Mouse (Mus musculus) hindbrain, embryonic 16.5 days (tissue): ENCODE results near the gene Tbx21. TPM values are rescaled to one million over a fixed set of nuclear protein-coding genes. Genes with fewer than 3 reads are reported as not detected.

Experiments
- ATAC-seq: fragments of 200-750 bp; cut with Nextera tagmentation; 2 replicates; pipeline ENCODE4 v1.8.0; 2017; ENCODE audit warnings: moderate TSS enrichment, moderate library complexity
- H3K27ac ChIP-seq: fragments of 300-500 bp; sonication (generic); 2 replicates; pipeline ENCODE4 v1.5.1; 2014; ENCODE audit warnings: low read depth, mild to moderate bottlenecking, control low read depth, low read length, moderate library complexity
- H3K27me3 ChIP-seq: fragments of 300-500 bp; sonication (generic); replicated peaks from 2 replicates; pipeline ENCODE4 v1.6.1; 2014; ENCODE audit warnings: low read length; ENCODE audit not compliant: control insufficient read depth, insufficient read depth
- H3K36me3 ChIP-seq: fragments of 300-500 bp; sonication (generic); 2 replicates; pipeline ENCODE4 v1.6.1; 2014; ENCODE audit warnings: mild to moderate bottlenecking, low read length, moderate library complexity, mixed read lengths; ENCODE audit not compliant: control insufficient read depth, insufficient read depth
- H3K4me1 ChIP-seq: fragments of 300-500 bp; sonication (generic); 2 replicates; pipeline ENCODE4 v1.6.1; 2014; ENCODE audit warnings: low read depth, low read length; ENCODE audit not compliant: control insufficient read depth, insufficient read depth
- H3K4me2 ChIP-seq: fragments of 300-500 bp; sonication (generic); 2 replicates; pipeline ENCODE4 v1.6.1; 2014; ENCODE audit warnings: mild to moderate bottlenecking, low read length, control low read depth, moderate library complexity
- H3K4me3 ChIP-seq: fragments of 300-500 bp; sonication (generic); 2 replicates; pipeline ENCODE4 v1.5.1; 2014; ENCODE audit warnings: mild to moderate bottlenecking, low read length, control low read depth, moderate library complexity
- H3K9ac ChIP-seq: fragments of 300-500 bp; sonication (generic); 2 replicates; pipeline ENCODE4 v1.6.1; 2014; ENCODE audit warnings: low read depth, mild to moderate bottlenecking, control low read depth, low read length, moderate library complexity
- H3K9me3 ChIP-seq: fragments of 300-500 bp; sonication (generic); 2 replicates; pipeline ENCODE4 v1.6.1; 2014; ENCODE audit warnings: mild to moderate bottlenecking, low read length, moderate library complexity; ENCODE audit not compliant: control insufficient read depth
- WGBS: fragments of 180-500 bp; shearing (Covaris S2); extraction: QIAGEN DNeasy Blood & Tissue Kit; methylation state at CpG from one replicate; pipeline ENCODE4 v1.1.7; 2014; 5-methylcytosine and 5-hydroxymethylcytosine counted together
- polyA plus RNA-seq: library from polyadenylated mRNA; unstranded; fragments of >200 nt; fragmentation: Nextera tagmentation; extraction: Ambion mirVana; gene quantifications from 2 replicates; pipeline ENCODE4 v1.2.1, GENCODE M21; 2015

The Tbx21 gene
- polyA plus RNA-seq, 1 experiment from 2014 or later: 0.15 TPM

GRCm38 (mm10) chr11:97082977-97083376, 32.2 kb downstream of the Tbx21 start:
- Histone ChIP-seq H3K4me1 (peaks cover 5% of the 10 kb centered on the region; the same call in 1 of the 2 replicates), H3K9me3 (no peaks in the 10 kb centered on the region), H3K36me3 (no peaks in the 10 kb centered on the region), H3K27ac (no peak overlapping the region), H3K9ac (no peak overlapping the region), H3K4me2 (no peak overlapping the region), H3K4me3 (no peak overlapping the region), H3K27me3 (no peaks in the 10 kb centered on the region)
- 41% methylated on average over 11 of the region's 11 CpGs for WGBS
- ATAC-seq: no peak

DNA sequence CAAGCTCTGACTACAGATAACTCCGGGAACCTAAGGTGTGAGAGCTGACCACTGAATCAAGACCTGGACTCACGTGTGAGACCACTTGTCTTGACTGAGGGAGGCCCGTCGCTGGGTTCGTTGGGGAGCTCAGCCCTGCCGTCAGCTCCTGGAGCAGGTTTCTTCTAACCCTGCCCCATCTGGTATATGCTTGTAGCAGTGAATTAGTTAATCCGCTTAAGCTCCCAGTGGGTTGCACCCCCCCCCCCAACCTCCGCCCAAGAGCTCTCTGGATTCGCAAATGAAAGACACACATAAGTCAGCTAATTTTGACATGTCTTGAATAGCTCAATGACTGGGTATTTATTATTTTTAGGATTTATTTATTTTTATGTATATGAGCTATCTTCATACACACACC, 34.8 kb downstream of the Tbx21 start:
- H3K4me3 ChIP-seq: no peak overlapping the region
- no peaks in the 10 kb centered on the region for H3K36me3 ChIP-seq
- H3K27ac ChIP-seq: no peak overlapping the region
- H3K9ac ChIP-seq: no peak overlapping the region
- H3K9me3 ChIP-seq: no peaks in the 10 kb centered on the region
- ATAC-seq: no peak
- WGBS: 35% methylated on average over 9 of the region's 9 CpGs
- no peaks in the 10 kb centered on the region for H3K27me3 ChIP-seq
- no peak overlapping the region for H3K4me2 ChIP-seq
- H3K4me1 ChIP-seq: peaks cover 5% of the 10 kb centered on the region; the same call in 1 of the 2 replicates

DNA sequence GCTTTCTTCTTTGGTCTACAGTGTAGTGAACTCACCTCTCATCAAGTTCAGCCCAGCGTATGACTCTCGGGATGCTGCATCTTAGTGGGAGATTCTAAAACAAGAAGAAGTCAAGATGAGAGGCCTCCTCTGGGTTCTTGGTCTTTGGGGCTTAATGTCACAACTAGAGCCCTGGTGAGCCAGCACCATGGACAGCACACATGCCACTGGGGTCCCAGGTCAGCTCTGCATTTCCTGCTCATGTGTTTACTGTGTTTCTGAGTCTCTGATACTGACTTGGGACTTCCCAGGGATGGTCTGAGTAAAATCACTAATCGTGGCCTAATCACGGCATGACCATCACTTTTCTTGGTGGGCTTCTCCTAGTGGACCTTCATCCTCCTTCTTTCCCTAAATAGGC, 36.4 kb downstream of the Tbx21 start:
- Histone ChIP-seq H3K4me3 (no peak overlapping the region), H3K4me1 (peaks cover 3% of the 10 kb centered on the region; the same call in 1 of the 2 replicates), H3K36me3 (no peaks in the 10 kb centered on the region), H3K9me3 (no peaks in the 10 kb centered on the region), H3K27ac (no peak overlapping the region), H3K27me3 (no peaks in the 10 kb centered on the region), H3K9ac (no peak overlapping the region), H3K4me2 (no peak overlapping the region)
- WGBS: 64% methylated on average over 4 of the region's 4 CpGs
- no peak for ATAC-seq

DNA sequence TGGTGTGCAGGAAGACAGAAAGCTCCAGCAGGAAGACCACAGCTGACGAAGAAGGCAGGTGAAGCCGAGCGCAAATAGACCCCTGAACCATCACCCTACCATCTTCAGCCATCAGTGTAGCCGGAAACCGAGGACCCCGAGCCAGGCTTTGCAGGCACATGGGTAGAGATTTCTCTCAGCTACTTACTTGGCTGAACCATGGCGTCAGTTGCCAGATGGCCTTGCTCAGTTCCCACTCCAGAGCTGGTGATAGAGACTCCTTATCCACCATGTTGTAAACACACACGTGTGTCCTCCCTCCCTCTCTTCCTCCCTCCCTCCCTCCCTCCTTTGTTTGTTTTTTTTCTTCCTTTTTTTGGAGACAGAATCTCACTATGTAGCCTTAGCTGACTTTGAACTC, 40.9 kb downstream of the Tbx21 start:
- Histone ChIP-seq H3K9ac (no peak overlapping the region), H3K4me2 (no peak overlapping the region), H3K36me3 (no peaks in the 10 kb centered on the region), H3K27me3 (no peaks in the 10 kb centered on the region), H3K4me3 (no peak overlapping the region), H3K27ac (no peak overlapping the region), H3K9me3 (no peaks in the 10 kb centered on the region), H3K4me1 (no peaks in the 10 kb centered on the region)
- ATAC-seq: no peak
- 65% methylated on average over 8 of the region's 8 CpGs for WGBS

DNA sequence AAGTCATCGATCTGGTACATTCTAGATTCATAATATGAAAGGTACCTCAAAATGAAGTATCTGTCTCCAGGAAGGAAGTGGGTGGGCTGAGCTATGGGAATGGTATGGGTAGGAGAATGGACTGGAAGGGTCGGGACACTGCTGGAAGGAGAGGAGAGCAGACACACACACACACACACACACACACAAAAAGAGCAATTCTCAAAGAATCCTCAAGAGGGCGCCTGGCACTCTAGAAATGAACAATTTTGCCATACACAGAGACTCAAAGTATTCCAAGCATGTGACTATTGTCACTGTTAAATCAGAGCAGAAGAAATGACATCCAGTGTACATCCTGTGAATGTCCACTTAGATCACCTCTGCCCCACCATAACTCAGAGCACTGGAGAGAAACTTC, 42.6 kb downstream of the Tbx21 start:
- H3K27ac ChIP-seq: no peak overlapping the region
- H3K4me1 ChIP-seq: no peaks in the 10 kb centered on the region
- no peaks in the 10 kb centered on the region for H3K9me3 ChIP-seq

DNA sequence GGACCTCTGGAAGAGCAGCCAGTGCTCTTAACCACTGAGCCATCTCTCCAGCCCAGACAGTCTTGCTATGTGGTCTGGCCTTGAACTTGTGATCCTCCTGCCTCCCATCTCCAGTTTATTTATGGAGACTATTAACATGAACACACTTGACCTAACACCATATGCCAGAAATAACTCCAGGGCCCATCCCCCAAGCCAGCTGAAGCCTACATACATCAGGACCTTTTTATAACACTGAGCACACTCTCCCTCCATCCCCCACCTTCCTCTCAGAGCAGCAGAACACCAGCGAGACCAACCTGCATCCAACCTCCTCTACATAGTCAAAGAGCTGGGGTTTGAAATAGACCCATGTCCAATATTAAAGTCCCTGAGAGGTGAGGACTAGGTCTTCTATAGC, 44.0 kb downstream of the Tbx21 start:
- 82% methylated on average over 1 of the region's 1 CpGs for WGBS

More for the DNA sequence above, 42.6 kb downstream of the Tbx21 start:
- peak; percentile 72 for ATAC-seq
- Histone ChIP-seq H3K27me3 (no peaks in the 10 kb centered on the region), H3K4me2 (no peak overlapping the region), H3K4me3 (no peak overlapping the region), H3K36me3 (0 out of 2 replicates have a peak, but pooled peaks cover 2% of the 10 kb centered on the region), H3K9ac (no peak overlapping the region)
- 36% methylated on average over 3 of the region's 3 CpGs for WGBS

GRCm38 (mm10) chr11:97069770-97070169, 45.4 kb downstream of the Tbx21 start:
- Histone ChIP-seq H3K4me3 (no peak overlapping the region), H3K9me3 (no peaks in the 10 kb centered on the region), H3K27ac (no peak overlapping the region), H3K4me1 (no peaks in the 10 kb centered on the region), H3K9ac (no peak overlapping the region), H3K27me3 (no peaks in the 10 kb centered on the region), H3K4me2 (no peak overlapping the region), H3K36me3 (0 out of 2 replicates have a peak, but pooled peaks cover 2% of the 10 kb centered on the region)
- 93% methylated on average over 2 of the region's 2 CpGs for WGBS
- no peak for ATAC-seq

More for the DNA sequence above, 44.0 kb downstream of the Tbx21 start:
- Histone ChIP-seq H3K4me3 (no peak overlapping the region), H3K9me3 (no peaks in the 10 kb centered on the region), H3K27me3 (no peaks in the 10 kb centered on the region), H3K9ac (no peak overlapping the region), H3K27ac (no peak overlapping the region), H3K4me1 (no peaks in the 10 kb centered on the region), H3K36me3 (0 out of 2 replicates have a peak, but pooled peaks cover 2% of the 10 kb centered on the region), H3K4me2 (no peak overlapping the region)
- no peak for ATAC-seq

- no peak overlapping the region for H3K4me3 ChIP-seq
Measured at GRCm38 (mm10) chr11:97069333-97069732, 45.8 kb downstream of the Tbx21 start.

GRCm38 (mm10) chr11:97066656-97067360, 48.3 kb downstream of the Tbx21 start:
- no peak for ATAC-seq
- 46% methylated on average over 21 of the region's 22 CpGs for whole genome bisulfite sequencing
- Histone ChIP-seq H3K9me3 (no peaks in the 10 kb centered on the region), H3K9ac (no peak overlapping the region), H3K36me3 (peaks cover 2% of the 10 kb centered on the region; the same call in 1 of the 2 replicates), H3K27ac (no peak overlapping the region), H3K27me3 (no peaks in the 10 kb centered on the region), H3K4me1 (no peaks in the 10 kb centered on the region), H3K4me2 (no peak overlapping the region), H3K4me3 (no peak overlapping the region)

More at GRCm38 (mm10) chr11:97069333-97069732, 45.8 kb downstream of the Tbx21 start:
- Histone ChIP-seq H3K27ac (no peak overlapping the region), H3K9ac (no peak overlapping the region), H3K4me2 (no peak overlapping the region), H3K27me3 (no peaks in the 10 kb centered on the region), H3K36me3 (peaks cover 2% of the 10 kb centered on the region; the same call in 1 of the 2 replicates), H3K4me1 (no peaks in the 10 kb centered on the region), H3K9me3 (no peaks in the 10 kb centered on the region)
- ATAC-seq: peak; percentile 55; the same call in 1 of the 2 replicates
- 53% methylated on average over 1 of the region's 1 CpGs for WGBS
